ENCODE assay signal across 29 mouse cellular contexts in genomic region chr6:40626111-40626510, GRCm38 (mm10). TPM values are rescaled to one million over a fixed set of nuclear protein-coding genes. Genes with fewer than 3 reads are reported as not detected.
DNase-seq lines count a peak whose midpoint lies in the region; ATAC-seq lines count a peak whose summit lies in the region.
"Had no signal": no experiment of that assay in that cellular context is flagged by ENCODE, and none has a peak within 500 bp of the region (broad histone marks: within the 10 kb centered on the region; RNA-seq: fewer than 3 reads in every experiment).

No protein-coding gene starts in this region.

- no peaks in the 10 kb centered on the region for H3K27me3 ChIP-seq in intestine, embryonic 16.5 days (replicated peaks; ENCODE audit: control insufficient read depth, insufficient read depth, low read length)
- H3K27me3 ChIP-seq: embryonic facial prominence, embryonic 13.5 days; forebrain, embryonic 12.5 days; heart, embryonic 12.5 days had no signal

- no peak overlapping the region for H3K4me2 ChIP-seq in intestine, embryonic 16.5 days (ENCODE audit: low read depth, low read length)
- H3K4me2 ChIP-seq: embryonic facial prominence, embryonic 13.5 days; forebrain, embryonic 12.5 days; heart, embryonic 12.5 days; hindbrain, embryonic 14.5 days had no signal

- no peak overlapping the region for H3K4me3 ChIP-seq in intestine, embryonic 16.5 days (ENCODE audit: low read length)
- H3K4me3 ChIP-seq: embryonic facial prominence, embryonic 13.5 days; forebrain, embryonic 12.5 days; heart, embryonic 12.5 days; hindbrain, embryonic 10.5 days had no signal

- H3K9me3 ChIP-seq in intestine, embryonic 16.5 days (ENCODE audit: control insufficient read depth, low read length), result no peaks in the 10 kb centered on the region
- H3K9me3 ChIP-seq: embryonic facial prominence, embryonic 13.5 days; forebrain, embryonic 12.5 days; heart, embryonic 12.5 days; hindbrain, embryonic 10.5 days had no signal

- H3K9ac ChIP-seq in intestine, embryonic 16.5 days (ENCODE audit: low read depth, low read length), result no peak overlapping the region
- H3K9ac ChIP-seq: embryonic facial prominence, embryonic 13.5 days; forebrain, embryonic 12.5 days; heart, embryonic 12.5 days; hindbrain, embryonic 14.5 days had no signal

- 11% methylated on average over 1 of the region's 1 CpGs for WGBS in intestine, embryonic 16.5 days

- peak; percentile 15 for DNase-seq in kidney, adult 11 months
- no peak for DNase-seq in kidney, postnatal 4 days
- peak; percentile 5 to 18 for DNase-seq in kidney, postnatal 36 days
- DNase-seq in kidney, postnatal 25 days, result no peak
- no peak for DNase-seq in cerebellum, postnatal 14 days
- no peak for DNase-seq in adrenal gland, adult 2 months
- DNase-seq: adrenal gland, postnatal 10 days; B cell, adult 2 months; cerebellum, adult 11-12 months; cerebellum, adult 9-10 months; cerebellum, postnatal 36 days; gastrocnemius, postnatal 10 days had no signal

- peak; percentile 78 for ATAC-seq in intestine, embryonic 16.5 days
- ATAC-seq: CD4-positive, CD25-positive, alpha-beta regulatory T cell, adult 4 months; forebrain, embryonic 16.5 days; Patski had no signal

- no peak overlapping the region for H3K27ac ChIP-seq in intestine, embryonic 16.5 days (ENCODE audit: low read length)
- H3K27ac ChIP-seq: embryonic facial prominence, embryonic 13.5 days; forebrain, embryonic 12.5 days; hindbrain, embryonic 10.5 days; hindbrain, embryonic 14.5 days had no signal

- no peaks in the 10 kb centered on the region for H3K36me3 ChIP-seq in intestine, embryonic 16.5 days (ENCODE audit: control insufficient read depth, insufficient read depth, low read length)
- H3K36me3 ChIP-seq: embryonic facial prominence, embryonic 13.5 days; forebrain, embryonic 12.5 days; heart, embryonic 12.5 days; hindbrain, embryonic 10.5 days had no signal

- H3K4me1 ChIP-seq in intestine, embryonic 16.5 days (ENCODE audit: control insufficient read depth, insufficient read depth, low read length), result peaks cover 2% of the 10 kb centered on the region; the same call in 1 of the 2 replicates
- H3K4me1 ChIP-seq: embryonic facial prominence, embryonic 13.5 days; forebrain, embryonic 12.5 days; heart, embryonic 12.5 days; hindbrain, embryonic 10.5 days had no signal

RNA-seq across cellular contexts. Expression of gene Mgam, which starts 2.5 kb away (rescaled TPM):
- 35.4 and 46.0 TPM in 2 replicates for polyA plus RNA-seq in intestine, embryonic 16.5 days (2015; fragmentation: Nextera tagmentation; extraction: Ambion mirVana)
- 1 to 10 TPM in 1 of 2 experiments, under 1 TPM in 1; 0.31 to 1.9 TPM for total RNA-seq in adrenal gland, adult 2 months (2021)
- 0.09 and 0.38 TPM in 2 replicates for polyA plus RNA-seq in adrenal gland, adult 2 months (2012; rRNA removed)
- total RNA-seq: MEL had no signal
- polyA plus RNA-seq: embryonic facial prominence, embryonic 13.5 days; forebrain, embryonic 16.5 days; hindbrain, embryonic 10.5 days; Patski had no signal

RNA-seq across cellular contexts. Expression of gene Tas2r138, which starts 13.0 kb away (rescaled TPM):
- not detected in 2 replicates for polyA plus RNA-seq in intestine, embryonic 16.5 days (2015; fragmentation: Nextera tagmentation; extraction: Ambion mirVana)
- not detected for total RNA-seq in adrenal gland, adult 2 months (2021)
- not detected in 2 replicates for polyA plus RNA-seq in adrenal gland, adult 2 months (2012; rRNA removed)
- total RNA-seq: adrenal gland, postnatal 10 days; adrenal gland, postnatal 4 days; gastrocnemius, postnatal 10 days; heart, adult 8-10 months; heart, postnatal 25 days; MEL had no signal
- polyA plus RNA-seq: brain, embryonic 14.5 days; CD4-positive, CD25-positive, alpha-beta regulatory T cell, adult 4 months; embryonic facial prominence, embryonic 13.5 days; forebrain, embryonic 12.5 days; forebrain, embryonic 16.5 days; frontal cortex, adult 2 months; gonadal fat pad, adult 2 months; heart, embryonic 12.5 days; heart, embryonic 16.5 days; hindbrain, embryonic 10.5 days; hindbrain, embryonic 14.5 days; Patski had no signal

RNA-seq across cellular contexts. Expression of gene Clec5a, which starts 40.5 kb away (rescaled TPM):
- 0.93 and 1.3 TPM in 2 replicates for polyA plus RNA-seq in intestine, embryonic 16.5 days (2015; fragmentation: Nextera tagmentation; extraction: Ambion mirVana)
- 1 to 10 TPM in 1 of 2 experiments, under 1 TPM in 1; 0.92 to 2.9 TPM for total RNA-seq in adrenal gland, adult 2 months (2021)
- 0.06 TPM in 1 of 2 replicates, not detected in the other for polyA plus RNA-seq in adrenal gland, adult 2 months (2012; rRNA removed)
- total RNA-seq: MEL had no signal
- polyA plus RNA-seq: CD4-positive, CD25-positive, alpha-beta regulatory T cell, adult 4 months; Patski had no signal

RNA-seq across cellular contexts. Expression of gene Olfr460, which starts 56.8 kb away (rescaled TPM):
- not detected in 2 replicates for polyA plus RNA-seq in intestine, embryonic 16.5 days (2015; fragmentation: Nextera tagmentation; extraction: Ambion mirVana)
- total RNA-seq in adrenal gland, adult 2 months (2021), result not detected
- not detected in 2 replicates for polyA plus RNA-seq in adrenal gland, adult 2 months (2012; rRNA removed)
- total RNA-seq: adrenal gland, postnatal 10 days; adrenal gland, postnatal 4 days; gastrocnemius, postnatal 10 days; heart, adult 8-10 months; heart, postnatal 25 days; MEL had no signal
- polyA plus RNA-seq: CD4-positive, CD25-positive, alpha-beta regulatory T cell, adult 4 months; embryonic facial prominence, embryonic 13.5 days; forebrain, embryonic 12.5 days; forebrain, embryonic 16.5 days; gonadal fat pad, adult 2 months; heart, embryonic 12.5 days; heart, embryonic 16.5 days; hindbrain, embryonic 10.5 days; hindbrain, embryonic 14.5 days; Patski had no signal

Comparison
In these comparisons a context has a peak if more than half of its experiments do, and no peak if none do; other contexts are left out.
1. DNase-seq: peak in kidney, adult 11 months (single experiment) and kidney, postnatal 36 days (2 of 2); none in kidney, postnatal 4 days (0 of 2), kidney, postnatal 25 days (0 of 2), cerebellum, postnatal 14 days (0 of 2) and adrenal gland, adult 2 months (single experiment).
2. RNA of gene Mgam, which starts 2.5 kb away (polyA plus RNA-seq): 35.4 to 46.0 TPM in intestine, embryonic 16.5 days; 0.09 to 0.38 TPM in adrenal gland, adult 2 months; every median in the first group is over 10 times any median in the second.